Mouse (Mus musculus): Measurements from ENCODE around the gene Gm10643.

The Gm10643 gene

DNA sequence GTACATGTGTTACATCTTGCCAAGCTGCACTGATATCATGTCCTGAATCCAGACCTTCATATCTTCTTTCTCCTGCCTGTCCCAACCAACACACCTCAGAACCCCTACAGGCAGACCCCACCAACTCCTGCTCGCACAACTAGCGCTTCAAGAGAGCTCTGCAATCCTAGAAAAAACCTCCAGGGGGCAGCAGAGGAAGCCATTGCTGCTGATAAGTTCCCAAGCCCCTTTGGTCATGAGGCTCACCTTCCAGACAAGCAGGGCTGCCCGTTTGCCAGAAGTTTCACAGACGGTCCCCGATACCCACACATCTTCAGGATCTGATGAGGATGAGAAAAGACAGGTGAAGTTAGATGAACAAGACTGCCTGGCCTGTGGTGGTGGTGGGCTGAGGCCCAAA is 25.9 kb downstream of the Gm10643 start:
- peak; percentile 69 for DNase-seq (ENCODE audit: low spot score)

DNA sequence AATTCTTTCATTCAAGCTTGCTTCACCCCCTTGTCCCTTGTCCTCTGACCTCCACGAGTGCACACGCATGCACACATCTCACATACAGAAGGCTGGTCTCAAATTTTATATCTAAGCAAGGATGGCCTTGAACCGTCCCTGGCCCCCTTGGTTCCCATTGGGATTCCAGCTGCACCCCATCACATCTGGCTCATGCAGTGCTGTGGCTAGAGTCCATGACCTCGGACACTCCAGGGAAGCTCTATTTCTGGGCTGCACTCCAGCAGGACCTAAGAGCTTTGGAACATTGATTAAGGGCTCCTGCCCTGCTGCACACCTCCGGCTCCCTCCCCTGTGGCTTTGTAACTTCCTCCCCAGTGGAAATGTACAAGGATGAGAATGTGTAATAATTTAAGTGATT is 26.9 kb downstream of the Gm10643 start:
- no peak for DNase-seq (ENCODE audit: low spot score)

DNA sequence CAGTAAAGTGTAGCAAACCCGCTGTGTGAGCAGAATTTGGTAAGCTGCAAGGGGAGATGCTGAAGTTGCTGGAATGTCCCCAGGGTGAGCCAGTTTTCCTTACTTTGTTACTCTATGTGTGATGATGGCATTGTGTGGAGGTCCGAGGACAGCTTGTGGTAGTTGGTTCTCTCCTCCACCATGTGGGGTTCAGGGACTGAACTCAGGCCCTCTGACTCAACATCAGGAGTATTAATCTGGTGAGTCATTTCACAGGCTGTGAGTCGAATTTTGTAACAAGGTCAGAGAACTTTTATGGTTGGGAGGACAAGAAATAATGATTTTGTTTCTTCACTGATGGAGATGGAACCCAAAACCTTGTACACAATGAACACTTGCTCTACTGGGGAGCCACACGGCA is 32.2 kb downstream of the Gm10643 start:
- no peak for DNase-seq (ENCODE audit: low spot score)

DNA sequence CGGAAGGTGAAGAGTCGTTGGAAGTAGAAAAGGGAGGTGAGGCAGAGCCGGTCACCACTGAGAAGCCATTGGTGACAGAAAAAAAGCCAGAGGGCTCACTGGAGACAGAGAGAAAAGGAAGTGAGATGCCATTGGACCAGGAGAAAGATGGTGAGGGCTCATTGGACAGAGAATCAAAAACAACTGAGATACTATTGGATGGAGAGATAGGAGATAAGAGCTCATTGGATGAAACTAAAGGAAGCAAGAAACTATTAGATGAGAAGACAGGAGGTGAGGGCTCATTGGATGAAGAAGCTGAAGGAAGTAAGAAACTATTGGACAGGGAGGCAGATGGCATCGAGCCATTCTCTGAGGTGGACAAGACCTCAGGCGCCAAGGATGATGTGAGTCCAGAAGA is 35.7 kb downstream of the Gm10643 start:
- no peak for DNase-seq (ENCODE audit: low spot score)

DNA sequence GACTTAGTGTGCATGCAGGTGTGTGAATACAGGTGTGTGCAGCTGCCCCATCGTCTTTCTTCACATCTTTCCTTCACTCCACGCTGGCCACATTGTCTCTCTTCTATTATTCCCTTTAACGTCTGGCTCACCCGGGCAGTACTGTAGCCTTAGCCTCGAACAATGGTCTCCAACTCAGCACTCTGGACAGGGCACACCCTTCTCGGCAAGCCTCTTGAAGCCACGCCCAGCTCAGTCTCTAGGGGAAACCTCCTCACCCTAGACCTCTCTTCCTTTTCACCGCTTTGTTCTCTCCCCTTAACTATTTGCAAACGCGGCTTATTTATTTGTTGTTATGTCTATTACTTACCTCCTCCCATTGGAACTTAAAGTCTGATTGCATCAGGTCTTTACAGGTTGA is 37.5 kb downstream of the Gm10643 start:
- DNase-seq (ENCODE audit: low spot score) = no peak

DNA sequence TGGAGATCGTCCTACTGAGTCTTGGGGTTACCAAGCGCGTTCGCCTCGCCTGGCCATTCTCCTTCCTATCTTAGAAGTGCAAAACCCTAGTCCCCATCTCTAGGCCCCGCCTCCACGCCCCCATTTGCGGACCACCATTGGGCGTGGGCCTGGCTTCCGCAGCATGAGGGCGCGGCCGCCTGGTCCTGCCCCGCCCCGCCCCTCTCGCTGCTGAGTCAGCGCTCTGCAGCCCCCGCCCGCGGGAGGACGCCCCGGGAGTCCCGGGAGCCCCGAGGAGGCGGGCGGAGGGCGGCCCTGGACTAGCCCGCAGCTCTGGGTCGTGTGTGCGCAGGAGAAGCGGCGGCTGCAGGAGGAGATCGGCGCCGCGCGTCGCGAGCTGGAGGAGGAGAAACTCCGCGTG is 39.1 kb downstream of the Gm10643 start:
- no peak for DNase-seq (ENCODE audit: low spot score)

DNA sequence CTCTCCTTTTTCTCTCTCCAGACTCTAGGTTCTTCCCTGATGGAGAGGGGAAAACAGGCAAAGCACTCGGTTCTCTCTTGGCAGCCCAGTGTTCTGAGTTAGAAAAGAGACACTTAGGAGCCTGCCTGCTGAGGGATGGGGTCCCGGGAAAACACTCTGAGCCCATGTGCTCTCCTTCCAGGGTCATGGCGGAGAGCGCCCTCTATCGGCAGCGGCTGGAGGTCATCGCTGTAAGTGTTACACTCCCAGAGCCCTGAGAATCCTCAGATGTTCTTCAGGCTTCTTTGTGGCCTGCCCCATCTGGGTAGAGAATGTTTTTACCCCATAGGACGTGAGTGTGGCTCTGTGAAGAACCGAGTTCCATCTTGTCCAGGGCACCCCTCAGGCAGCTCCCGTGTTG is 40.8 kb downstream of the Gm10643 start:
- DNase-seq (ENCODE audit: low spot score) = peak; percentile 75

DNA sequence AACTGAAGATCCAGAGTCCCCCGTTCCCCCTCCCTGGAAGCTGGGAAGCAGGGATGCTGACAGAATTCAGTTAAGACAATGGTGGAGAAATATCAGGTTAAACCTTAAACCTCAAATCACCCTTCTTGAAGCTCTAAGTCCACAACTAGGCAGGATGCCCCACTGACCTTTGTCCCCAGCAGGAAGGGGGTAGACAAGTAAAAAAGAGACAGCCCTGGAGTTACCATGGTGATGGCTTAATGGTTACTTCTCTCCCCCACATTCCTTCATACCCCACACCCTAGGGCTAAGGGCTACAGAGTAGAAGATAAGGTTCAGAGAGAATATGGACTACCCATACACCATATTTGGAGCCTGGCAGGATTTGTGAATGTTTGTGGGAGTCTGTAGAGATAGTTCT is 41.3 kb downstream of the Gm10643 start:
- peak; percentile 88 for DNase-seq (ENCODE audit: low spot score)

DNA sequence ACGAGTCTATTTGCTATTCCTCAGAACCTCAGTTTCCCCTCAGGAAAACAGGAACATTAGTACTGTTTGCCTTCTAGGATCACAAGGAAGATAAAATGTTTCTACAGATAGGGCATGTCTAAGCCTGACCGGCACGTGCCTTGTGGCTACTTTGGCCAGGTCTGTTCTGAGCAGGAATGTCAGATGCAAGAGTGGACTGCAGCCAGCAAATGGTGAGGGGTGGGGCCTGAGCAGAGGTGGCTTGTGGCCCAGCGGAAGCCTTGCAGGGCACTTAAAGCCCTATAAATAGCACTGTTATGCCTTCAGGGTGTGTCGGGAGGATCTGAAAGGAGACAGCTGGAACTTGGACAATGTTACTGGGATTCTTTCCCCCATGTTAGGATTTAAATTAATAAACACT is 41.9 kb downstream of the Gm10643 start:
- peak; percentile 87 for DNase-seq (ENCODE audit: low spot score)

DNA sequence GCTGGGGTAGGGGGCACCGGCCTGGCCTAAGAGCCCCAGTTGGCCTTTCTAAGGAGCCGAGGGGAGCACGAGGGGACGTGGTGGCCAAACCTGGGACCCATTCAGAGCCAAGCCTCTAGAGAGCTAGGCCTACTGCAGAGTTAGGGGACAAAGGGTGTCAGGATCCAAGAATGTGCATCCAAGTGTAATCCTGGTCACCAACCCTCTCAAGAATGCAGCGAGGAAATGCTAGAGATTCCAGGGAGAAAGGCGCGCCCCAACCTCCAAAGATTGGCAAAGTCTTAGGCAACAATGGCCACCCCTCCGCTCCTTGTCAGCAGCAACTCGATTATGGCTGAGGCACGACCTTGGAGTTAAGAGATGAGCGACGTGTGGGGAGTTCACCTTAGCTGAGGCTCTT is 43.4 kb downstream of the Gm10643 start:
- no peak for DNase-seq (ENCODE audit: low spot score)

DNA sequence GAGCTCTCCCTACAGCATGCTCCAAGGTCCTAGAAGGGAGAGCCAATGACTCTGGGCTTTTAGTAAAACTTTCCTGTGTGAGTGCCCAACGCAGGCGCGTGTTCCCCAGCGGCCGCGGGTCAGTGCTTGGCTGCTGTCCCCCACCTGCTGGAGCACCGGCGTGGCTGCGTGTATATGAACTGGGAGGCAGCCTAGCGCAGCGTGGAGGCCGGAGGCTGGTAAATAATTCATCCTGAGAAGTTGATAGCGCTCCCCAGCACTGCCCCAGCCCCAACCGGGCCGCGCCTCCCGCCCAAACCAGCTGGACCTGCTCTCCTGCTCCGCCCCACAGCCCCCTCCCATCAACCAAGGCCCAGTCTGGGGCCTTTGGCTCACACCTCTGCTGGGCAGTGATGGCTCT is 43.8 kb downstream of the Gm10643 start, which contains the start of gene Palm3:
Palm3 (plus strand) TSS at position 376 of the 400 bp plus-strand sequence.
- peak; percentile 90 for DNase-seq (ENCODE audit: low spot score)

DNA sequence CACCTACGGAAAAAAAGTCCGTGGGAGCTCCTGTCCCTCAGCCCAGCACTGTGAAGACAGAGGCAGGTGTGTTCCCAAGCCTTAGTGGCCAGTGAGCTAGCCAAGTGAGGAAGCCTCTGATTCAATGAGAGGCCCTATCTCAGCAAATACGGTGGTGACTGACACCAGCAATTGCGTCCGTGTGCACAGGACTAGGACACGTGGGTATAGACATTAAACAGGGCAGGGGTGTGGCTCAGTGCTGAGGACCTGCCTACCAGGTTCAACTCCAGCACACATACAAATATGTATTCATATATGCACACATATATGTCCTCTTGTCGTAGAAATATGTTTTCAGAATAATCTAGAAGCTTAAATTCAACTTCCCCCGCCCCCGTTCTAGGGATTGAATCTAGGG is 45.2 kb downstream of the Gm10643 start:
- DNase-seq (ENCODE audit: low spot score) = no peak

DNA sequence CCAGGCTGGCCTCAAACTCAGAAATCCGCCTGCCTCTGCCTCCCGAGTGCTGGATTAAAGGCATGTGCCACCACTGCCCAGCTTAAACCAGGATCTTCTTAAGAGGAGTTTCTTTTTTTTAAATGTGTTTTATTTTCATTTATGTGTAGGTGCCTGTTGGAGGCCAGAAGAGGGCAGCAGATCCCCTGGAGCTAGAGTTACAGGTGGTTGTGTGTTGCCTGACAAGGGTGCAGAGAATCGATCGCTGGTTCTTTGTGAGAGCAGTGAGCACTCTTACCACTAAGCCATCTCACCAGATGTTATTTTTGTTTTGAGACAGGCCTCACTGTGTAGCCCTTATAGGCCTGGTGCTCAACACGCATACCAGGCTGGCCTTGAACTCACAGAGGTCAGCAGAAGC is 49.1 kb downstream of the Gm10643 start:
- no peak for DNase-seq (ENCODE audit: low spot score)
